Mouse (Mus musculus) embryo, embryonic 10 days (tissue): ENCODE measurements around the gene Duoxa2.

Experiments used
- DNase-seq: peaks from one replicate; pipeline ENCODE4 v3.0.0-alpha.2; 2015; ENCODE audit warnings: low spot score

Gene Duoxa2

DNA sequence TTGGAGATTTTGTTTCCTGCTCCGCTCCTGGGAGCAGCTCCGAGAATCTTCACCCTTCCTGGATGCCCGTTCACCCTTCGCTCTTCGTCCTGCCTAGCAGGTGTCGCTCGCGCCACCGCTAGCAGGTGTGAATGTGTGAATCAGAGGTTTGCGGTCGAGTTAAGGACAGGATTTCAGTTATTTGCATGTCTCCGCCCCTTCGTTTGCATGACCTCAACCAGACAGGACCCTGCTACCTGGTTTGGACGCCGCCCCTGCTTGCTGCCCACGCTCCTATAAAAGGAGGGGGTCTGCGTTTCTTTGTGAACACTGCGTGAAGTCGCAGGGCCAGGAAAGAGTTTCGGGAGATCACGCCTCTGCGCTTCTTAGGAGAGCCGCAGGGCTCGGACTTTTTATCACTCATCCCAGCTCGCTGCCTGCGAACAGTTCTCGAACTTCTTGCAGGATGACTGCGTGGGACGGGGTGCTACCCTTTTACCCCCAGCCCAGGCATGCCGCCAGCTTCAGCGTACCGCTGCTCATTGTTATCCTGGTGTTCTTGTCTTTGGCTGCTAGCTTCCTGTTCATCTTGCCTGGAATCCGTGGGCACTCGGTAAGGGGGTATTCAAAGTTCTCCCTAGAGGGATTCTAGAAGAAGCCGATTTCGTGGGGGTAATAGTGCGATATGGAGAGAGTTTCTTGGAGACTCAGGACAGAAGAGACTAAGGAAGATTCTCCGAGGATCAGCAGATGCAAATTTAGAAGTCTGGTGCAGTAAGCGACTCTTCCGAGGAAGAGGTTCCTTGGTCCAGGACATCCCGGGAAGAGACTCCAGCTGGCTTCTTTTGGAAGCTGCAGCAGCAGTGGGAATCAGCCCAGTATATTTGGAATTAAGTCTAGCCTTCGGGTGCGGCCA is at the start of gene Duoxa2:
Gene Duoxa2, plus strand, starts transcription at position 305 of the 895 bp plus-strand sequence.
- DNase-seq = peak; percentile 57

GRCm38 (mm10) chr2:122255997-122256396 is 42.7 kb upstream of the Duoxa2 start:
- DNase-seq = no peak

GRCm38 (mm10) chr2:122260729-122261128 is 38.0 kb upstream of the Duoxa2 start:
- DNase-seq = no peak

DNA sequence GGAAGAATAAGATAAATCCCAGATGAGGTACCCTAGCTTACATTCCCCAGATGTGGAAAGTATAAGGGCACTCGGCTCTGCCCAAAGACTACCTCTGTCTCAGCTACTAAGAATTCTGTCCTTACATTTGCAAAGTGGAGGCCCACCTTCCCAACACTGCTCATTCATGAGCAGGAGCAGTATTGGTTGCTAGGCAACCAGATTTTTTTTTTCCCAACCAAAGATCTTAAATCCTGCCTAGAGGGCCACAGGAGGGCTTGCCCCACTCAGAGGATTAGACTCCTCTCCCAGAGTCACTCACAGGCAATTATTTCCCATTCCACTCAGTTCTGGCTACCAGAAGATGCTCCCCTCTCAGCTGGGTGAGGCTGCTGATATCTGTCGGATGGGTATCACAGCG is 34.0 kb upstream of the Duoxa2 start:
- DNase-seq = peak; percentile 50

DNA sequence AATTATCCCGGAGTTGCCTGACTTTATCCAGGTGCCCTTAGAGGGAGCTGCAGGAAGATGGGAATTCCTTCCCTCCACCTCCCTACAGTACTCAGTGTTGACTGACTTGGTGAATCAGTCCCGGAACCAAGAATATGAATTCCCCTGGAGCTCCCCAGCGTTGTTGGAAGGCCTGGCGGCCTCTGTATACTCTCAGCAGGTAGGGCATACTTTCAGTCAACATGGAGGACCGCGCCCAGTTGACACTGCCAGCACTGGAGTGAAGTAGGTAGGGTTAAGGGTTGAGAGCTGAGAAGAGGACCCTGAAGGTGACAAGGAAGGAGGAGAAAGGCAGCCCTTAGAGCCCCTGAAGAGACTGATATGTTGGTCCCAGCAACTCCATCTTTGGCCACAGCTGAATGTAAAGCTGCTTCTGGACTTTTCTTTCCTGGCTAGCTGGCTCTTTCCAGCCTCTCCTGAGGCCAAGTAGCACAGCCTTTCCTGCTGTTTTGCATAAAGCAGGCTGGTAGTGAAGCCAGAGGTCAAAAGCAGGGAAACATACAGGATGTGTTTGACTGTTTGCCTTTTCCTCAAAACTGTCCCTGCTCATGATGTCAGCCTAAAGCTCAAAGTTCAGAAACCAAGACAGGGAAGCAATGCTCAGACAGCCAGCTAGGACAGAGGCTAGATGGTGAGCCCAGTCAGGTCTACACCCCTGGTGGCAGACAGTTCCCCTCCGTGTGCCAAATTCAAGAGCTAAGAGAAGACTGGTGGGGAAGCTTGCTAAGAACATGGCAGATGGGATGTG is 32.1 kb upstream of the Duoxa2 start:
- DNase-seq = no peak

DNA sequence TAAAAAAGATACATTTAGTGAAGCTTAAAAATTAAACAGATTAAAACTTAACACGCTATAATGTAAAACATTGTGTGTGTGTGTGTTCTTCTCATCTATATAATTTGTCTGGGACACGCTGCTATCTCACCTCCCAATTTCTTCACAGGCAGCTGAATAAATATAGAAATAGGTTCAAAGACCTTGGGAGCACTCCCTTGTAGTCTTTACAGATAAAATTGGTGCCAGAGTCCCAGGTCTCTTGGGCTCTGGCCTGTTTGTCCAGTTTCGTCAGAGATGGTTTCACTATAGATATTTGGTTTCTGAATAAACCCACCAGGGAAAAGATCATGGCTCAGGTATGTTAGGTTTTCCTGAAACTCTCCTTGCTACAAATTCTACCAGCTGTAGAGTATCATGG is 19.9 kb upstream of the Duoxa2 start:
- no peak for DNase-seq

GRCm38 (mm10) chr2:122284091-122284490 is 14.6 kb upstream of the Duoxa2 start:
- DNase-seq = no peak

DNA sequence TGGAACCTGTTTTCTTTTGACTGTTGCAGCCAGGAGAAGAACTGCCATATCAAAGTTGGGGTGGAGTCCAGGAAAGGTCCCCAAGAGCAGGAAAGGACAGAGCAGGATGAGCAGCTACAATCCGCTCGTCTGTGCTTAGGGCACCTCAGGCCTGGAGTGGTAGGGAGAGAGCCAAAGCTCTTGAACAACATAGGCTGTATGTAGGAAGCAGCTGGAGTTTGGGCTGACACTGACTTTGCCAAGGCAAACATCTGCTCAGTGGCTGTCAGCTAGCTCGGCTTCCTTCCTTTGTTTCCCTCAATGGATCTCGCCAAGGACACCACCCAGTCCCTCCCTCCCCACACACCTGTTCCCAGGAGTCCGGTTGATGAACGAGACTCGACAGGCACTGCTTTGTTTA is 12.6 kb upstream of the Duoxa2 start:
- DNase-seq = no peak

- peak; percentile 20 for DNase-seq
These were observed 3.8 kb upstream of the Duoxa2 start for GRCm38 (mm10) chr2:122294916-122295315.

DNA sequence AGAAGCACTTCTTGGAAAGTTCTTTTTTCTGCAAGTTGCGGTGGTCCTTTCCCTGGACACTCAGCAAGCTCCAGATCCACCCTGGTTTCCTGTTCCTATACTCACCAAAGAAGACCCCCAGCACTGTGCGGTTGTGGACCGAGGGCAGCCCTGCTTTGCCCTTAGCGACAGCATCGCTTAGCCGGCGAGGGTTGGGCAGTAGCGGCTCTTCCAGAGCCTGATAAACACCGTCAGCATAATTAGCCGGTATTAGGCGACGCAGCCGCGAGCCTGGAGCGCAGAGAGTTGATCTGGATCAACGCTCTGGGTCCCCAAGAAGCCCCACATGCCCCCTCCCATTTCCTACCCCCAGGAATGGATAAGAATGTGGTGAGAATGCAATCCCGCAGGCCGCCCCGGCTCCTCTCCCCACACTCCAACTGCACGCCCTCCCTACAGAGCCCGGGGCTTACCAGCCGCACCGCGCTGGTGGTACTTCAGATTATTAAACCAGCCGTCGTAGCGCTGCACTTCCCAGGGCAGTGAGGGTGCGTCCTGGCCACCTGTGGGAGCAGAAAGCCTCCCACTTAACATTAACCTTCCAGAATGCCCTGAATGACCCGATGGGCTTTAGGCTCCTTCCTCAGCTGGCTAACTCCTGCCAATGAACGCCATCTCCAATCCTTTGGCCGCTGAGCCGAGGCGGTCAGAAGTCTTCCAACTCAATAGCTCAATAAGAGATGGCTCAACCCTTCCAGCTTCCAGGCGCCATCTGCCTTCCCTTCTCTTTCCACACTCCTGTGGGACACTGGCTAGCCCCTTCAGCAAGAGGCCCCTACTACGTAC is 1.2 kb upstream of the Duoxa2 start:
- DNase-seq = peak; percentile 34

DNA sequence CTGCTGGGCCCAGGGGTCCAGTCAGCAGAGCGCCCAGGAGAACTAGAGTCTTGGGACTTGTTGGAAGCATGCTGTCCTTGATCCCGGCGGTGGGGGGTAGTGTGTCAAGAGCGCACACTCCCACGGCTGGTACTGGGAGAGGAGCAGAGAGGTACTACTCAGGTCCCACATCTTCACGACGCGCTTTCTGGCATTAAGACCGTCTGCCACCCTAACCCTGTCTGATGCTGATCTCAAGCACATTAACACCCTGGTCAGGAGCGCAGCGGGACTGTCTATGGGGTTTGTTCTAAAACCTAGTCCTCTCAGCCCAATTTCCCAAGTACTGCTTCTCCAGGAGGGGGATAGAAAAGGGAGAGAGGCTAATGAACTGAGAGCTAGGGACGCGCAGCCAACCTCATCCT is 602 bp upstream of the Duoxa2 start, which contains the start of gene Duox2:
Gene Duox2, minus strand, starts transcription at position 354 of the 404 bp plus-strand sequence.
- no peak for DNase-seq

DNA sequence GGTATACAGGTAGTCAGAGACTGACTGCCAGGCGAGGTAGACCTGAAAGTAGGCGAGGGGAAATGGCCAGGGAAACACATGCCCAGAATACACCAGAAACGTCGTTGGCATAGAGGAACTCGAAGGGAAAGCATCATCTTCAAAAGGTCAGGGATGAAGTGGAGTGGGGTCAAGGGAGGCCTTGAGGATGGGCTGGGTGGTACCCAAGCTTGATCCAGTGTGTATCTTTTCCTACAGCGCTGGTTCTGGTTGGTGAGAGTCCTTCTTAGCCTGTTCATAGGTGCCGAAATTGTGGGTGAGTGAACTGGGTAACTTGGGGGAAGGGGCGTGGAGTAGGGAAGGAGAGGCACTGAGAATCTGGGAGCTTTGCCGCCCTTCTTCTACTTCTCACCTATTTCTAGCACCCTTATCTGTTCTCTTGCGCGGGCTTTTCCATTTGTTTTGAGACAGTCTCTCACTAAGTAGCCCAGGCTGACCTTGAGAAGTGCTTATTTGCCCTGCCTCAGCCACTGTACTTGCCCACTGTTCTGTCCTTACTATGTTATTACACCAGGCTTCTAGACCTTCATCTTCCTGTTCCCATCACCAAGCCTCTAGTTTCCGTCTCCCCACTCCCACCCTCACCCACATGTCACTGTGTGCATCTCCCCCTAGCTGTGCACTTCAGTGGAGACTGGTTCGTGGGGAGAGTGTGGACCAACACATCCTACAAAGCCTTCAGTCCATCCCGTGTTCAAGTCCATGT is 1.4 kb downstream of the Duoxa2 start:
- DNase-seq = no peak

DNA sequence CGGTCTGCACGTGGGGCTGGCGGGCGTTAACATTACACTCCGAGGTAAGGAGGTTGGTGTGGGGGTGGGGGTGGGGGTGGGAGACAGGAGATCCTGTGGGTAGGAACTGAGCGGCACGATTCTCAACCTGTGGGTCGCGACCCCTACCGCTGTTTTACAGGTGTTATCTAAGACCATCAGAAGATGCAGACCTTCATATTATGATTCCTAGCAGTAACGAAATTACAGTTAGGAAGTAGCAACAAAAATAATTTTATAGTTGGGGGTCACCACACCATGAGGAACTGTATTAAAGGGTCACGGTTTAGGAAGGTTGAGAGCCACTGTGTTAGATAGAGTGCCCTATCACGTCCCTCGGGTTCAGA is 1.9 kb downstream of the Duoxa2 start:
- peak; percentile 15 for DNase-seq

DNA sequence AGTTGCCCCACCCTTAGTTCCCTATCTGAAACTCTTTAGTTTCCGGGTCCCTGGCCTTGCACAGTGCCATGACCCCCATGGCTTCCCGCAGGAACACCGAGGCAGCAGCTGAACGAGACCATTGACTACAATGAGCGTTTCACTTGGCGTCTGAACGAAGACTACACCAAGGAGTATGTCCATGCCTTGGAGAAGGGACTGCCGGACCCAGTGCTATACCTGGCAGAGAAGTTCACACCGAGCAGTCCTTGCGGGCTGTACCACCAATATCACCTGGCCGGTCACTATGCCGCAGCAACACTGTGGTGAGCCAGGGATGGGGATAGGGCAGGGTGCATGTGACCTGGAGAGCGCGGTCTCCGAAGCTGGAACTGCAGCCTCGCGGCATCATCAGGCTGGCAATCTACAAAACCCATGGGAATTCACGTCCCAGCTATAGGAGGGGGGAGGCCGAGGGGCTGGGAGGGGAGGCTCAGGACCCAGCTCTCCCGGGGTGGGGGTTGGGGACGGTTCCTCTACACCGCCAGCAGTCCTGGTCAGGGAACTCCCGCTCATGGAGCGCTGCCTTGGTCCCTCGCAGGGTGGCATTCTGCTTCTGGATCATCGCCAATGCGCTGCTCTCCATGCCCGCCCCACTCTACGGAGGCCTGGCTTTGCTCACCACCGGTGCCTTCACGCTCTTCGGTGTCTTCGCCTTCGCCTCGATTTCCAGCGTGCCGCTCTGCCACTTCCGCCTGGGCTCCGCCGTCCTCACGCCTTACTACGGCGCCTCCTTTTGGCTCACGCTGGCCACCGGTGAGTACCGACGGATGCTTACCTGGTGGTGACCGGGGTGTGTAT is 2.6 kb downstream of the Duoxa2 start:
- DNase-seq = peak; percentile 54

DNA sequence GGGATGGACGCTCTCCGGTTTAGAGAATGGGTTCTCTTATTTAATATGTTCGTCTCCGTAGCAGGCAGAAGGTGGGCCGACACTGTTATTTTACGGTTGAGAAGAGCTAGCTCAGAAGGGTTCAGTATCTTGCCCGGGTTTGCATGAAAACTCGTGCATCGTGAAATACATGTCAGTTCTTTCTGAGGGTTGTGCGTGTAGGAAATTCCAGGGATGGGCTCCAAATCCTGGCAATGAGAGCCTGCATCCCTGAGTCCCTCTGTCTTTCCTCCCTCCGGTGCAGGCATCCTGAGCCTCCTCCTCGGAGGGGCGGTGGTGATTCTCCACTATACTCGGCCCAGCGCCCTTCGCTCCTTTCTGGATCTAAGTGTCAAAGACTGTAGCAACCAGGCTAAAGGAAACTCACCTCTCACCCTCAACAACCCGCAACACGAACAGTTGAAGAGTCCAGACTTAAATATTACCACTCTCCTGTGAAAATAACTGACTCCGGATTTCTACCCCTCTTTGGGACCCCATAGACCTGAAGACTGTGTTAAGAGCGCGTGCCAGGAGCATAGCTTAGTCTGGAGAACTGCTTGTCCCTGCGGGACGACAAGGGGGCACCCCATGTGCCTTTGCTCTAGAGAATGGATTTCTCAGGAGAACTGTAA is 3.3 kb downstream of the Duoxa2 start:
- no peak for DNase-seq

DNA sequence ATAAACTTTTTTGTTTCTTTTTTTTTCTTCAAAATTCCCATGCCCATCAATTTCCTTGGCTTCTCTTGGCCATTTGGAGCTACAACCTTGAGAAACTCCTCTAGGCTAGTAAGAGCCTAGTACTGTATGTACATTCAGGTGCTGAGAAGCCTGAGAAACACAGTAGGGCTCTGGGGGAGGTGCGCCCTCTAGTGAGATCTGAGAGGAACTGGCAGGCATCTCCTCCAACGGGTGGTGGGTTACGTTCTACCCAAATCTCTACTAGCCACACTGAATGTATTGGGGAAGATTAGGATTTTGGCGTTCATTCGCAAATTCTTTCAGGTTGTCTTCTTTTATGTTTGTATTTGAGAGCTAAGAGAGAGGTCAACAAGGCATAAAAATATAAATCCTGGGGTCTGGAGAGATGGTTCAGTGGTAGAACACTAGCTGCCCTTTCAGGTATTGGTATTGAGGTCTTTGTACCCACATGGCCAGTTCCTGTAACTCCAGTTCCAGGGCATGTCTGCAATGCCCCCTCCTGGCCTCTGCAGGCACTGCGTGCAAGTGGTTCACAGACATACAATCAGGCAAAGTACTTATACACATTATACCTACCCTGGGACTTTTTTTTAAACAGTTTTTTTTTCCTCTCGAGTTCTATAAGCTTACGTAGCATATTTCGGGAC is 4.0 kb downstream of the Duoxa2 start:
- DNase-seq = peak; percentile 87

DNA sequence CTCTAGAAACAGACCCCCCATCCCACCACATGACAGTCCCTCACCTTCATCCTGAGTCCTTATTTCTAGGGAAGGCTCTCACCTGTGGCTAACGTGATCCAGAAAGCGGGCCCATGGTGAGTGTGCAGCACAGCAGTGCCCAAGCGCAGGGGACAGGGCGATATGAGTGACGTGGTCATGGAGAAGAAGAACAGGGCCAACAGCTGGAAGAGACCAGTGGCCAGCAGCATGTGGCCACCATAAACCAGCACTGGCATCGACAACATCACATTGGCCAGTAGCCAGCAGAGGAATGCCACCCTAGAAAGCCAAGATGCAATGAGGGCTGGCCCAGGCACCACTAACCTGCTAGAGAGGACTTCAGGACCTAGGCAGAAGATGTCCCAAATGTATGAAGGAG is 5.8 kb downstream of the Duoxa2 start:
- DNase-seq = no peak

- DNase-seq = no peak
These were observed 6.6 kb downstream of the Duoxa2 start for GRCm38 (mm10) chr2:122305097-122305892.

DNA sequence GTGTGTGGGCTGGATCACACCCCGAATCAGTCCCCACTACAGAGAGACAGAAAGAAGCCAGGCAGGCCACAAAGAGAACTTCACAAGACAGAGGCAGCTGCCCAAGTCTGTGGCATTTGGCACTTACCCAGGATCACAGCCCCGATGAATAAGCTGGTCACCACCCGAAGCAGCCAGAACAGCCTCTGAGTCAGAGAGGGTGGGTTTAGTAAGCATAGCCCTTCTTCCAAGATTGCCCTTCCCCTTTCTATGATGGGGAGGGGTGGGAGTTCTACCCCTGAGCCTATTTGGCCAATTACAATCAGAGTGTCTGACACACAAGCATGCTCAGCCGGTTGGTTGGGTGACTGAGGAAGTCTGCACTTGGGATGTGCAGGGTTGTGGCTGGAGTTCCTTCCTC is 7.5 kb downstream of the Duoxa2 start:
- DNase-seq = no peak
